Mouse (Mus musculus) heart, embryonic 13.5 days (tissue): ENCODE data around the gene Emc10. TPM values are rescaled to one million over a fixed set of nuclear protein-coding genes. Genes with fewer than 3 reads are reported as not detected.

Source experiments
- ATAC-seq: fragments of 200-750 bp; cut with Nextera tagmentation; 2 replicates; pipeline ENCODE4 v1.8.0; 2017; ENCODE audit warnings: moderate TSS enrichment; ENCODE audit not compliant: insufficient number of reproducible peaks, low FRiP score, low TSS enrichment; ENCODE audit errors: extremely low read depth
- H3K27ac ChIP-seq: fragments of 300-500 bp; sonication (generic); replicated peaks from 2 replicates; pipeline ENCODE4 v1.5.1; 2015; ENCODE audit warnings: moderate library complexity, mild to moderate bottlenecking, inconsistent platforms
- H3K27me3 ChIP-seq: fragments of 300-500 bp; sonication (generic); replicated peaks from 2 replicates; pipeline ENCODE4 v1.6.1; 2015; ENCODE audit warnings: mild to moderate bottlenecking, inconsistent platforms
- H3K36me3 ChIP-seq: fragments of 300-500 bp; sonication (generic); 2 replicates; pipeline ENCODE4 v1.6.1; 2015; ENCODE audit warnings: mild to moderate bottlenecking, inconsistent platforms
- H3K4me1 ChIP-seq: fragments of 300-500 bp; sonication (generic); 2 replicates; pipeline ENCODE4 v1.6.1; 2015; ENCODE audit warnings: inconsistent platforms
- H3K4me2 ChIP-seq: fragments of 300-500 bp; sonication (generic); 2 replicates; pipeline ENCODE4 v1.6.1; 2015; ENCODE audit warnings: inconsistent platforms, mild to moderate bottlenecking, moderate library complexity
- H3K4me3 ChIP-seq: fragments of 300-500 bp; sonication (generic); 2 replicates; pipeline ENCODE4 v1.5.1; 2015; ENCODE audit warnings: moderate library complexity, mild to moderate bottlenecking, inconsistent platforms
- H3K9ac ChIP-seq: fragments of 300-500 bp; sonication (generic); 2 replicates; pipeline ENCODE4 v1.6.1; 2015; ENCODE audit warnings: inconsistent platforms, mild to moderate bottlenecking, moderate library complexity
- H3K9me3 ChIP-seq: fragments of 300-500 bp; sonication (generic); 2 replicates; pipeline ENCODE4 v1.6.1; 2016; ENCODE audit warnings: inconsistent platforms
- WGBS: fragments of 180-500 bp; shearing (Covaris S2); methylation state at CpG from one replicate; pipeline ENCODE4 v1.1.7; 2015; ENCODE audit warnings: mixed read lengths; 5-methylcytosine and 5-hydroxymethylcytosine counted together
- polyA plus RNA-seq: library from polyadenylated mRNA; unstranded; fragments of >200 nt; fragmentation: Nextera tagmentation; extraction: Ambion mirVana; gene quantifications from 2 replicates; pipeline ENCODE4 v1.2.1, GENCODE M21; 2015

Emc10 gene
- polyA plus RNA-seq: 88.2 and 93.2 TPM in 2 replicates

DNA sequence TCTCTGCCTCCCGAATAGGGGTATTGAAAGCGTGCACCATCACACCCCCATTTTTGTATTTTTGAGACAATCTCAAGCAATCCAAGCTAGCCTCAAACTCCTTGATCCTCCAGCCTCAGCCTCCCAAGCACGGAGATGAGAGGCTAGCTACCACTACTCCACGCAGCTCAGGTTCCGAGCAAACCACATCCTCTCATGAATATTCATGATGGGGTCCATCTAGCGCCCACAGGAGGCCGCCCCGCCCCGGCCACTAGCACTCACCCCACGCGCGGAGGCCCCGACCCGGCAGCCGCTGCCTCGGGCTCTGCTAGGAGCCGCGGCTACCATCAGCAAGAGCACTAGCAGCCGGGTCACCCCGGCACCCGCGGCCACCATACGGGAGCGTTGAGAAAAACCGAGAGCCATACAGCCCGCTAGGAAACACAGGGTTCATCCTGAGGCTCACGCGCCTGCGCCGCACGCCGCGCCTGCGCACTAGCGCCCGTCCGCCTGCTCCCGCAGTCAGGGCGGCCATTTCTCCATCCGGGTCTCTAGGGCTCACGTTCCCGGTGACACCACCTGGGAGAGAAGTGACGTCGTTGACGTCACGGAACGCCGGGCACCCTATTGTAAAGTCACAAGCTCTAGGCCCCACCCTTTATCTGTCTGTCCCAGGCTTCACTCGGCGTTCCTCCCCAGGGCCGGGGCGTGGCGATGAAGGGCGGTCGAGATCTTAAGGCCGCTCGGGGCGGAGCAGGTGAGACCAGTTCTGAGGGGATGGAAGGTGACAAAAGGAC, at the start of gene Emc10, which contains the start of gene Fam71e1:
TSS of gene Emc10 (minus strand) at position 538 of the 779 bp plus-strand sequence.
TSS of gene Fam71e1 (plus strand) at position 590 of the 779 bp plus-strand sequence.
- Histone ChIP-seq H3K4me2 (peak within 1 kb of the TSS; percentile 89), H3K27ac (peak within 1 kb of the TSS; percentile 92), H3K27me3 (peaks cover 33% of the 10 kb centered on the region), H3K4me1 (peaks cover 22% of the 10 kb centered on the region), H3K4me3 (peak within 1 kb of the TSS; percentile 69), H3K9me3 (no peaks in the 10 kb centered on the region), H3K9ac (peak within 1 kb of the TSS; percentile 92), H3K36me3 (peaks cover 32% of the 10 kb centered on the region)
- WGBS: under 1% methylated on average over 58 of the region's 58 CpGs
- peak; percentile 94 for ATAC-seq

DNA sequence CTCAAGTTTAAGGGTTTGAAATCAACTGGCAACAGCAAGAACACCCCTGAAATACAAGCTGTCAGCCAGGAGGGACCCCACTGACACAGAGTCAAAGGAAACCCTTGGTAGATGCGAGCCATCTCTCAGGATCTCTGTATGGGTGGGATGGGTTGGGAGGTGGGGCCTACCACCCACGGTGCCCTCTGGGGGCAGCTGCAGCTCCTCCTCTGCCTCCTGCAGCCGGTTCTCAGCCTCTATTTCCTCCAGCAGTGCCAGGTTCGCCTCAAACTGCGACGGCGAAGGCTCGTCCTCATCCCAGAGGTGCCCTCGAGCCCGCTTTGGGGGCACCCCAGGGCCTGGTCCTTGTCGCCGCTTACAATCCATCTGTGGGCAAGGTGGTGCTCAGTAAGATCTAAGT, 46.7 kb upstream of the Emc10 start:
- H3K4me1 ChIP-seq: peaks cover 13% of the 10 kb centered on the region
- H3K4me3 ChIP-seq: no peak overlapping the region
- 78% methylated on average over 12 of the region's 12 CpGs for WGBS
- ATAC-seq: no peak
- no peak overlapping the region for H3K4me2 ChIP-seq
- no peak overlapping the region for H3K27ac ChIP-seq
- peaks cover 71% of the 10 kb centered on the region for H3K36me3 ChIP-seq
- no peaks in the 10 kb centered on the region for H3K9me3 ChIP-seq
- 0 out of 2 replicates have a peak overlapping the region, but pooled peaks have one; percentile 5 for H3K9ac ChIP-seq
- H3K27me3 ChIP-seq: no peaks in the 10 kb centered on the region

DNA sequence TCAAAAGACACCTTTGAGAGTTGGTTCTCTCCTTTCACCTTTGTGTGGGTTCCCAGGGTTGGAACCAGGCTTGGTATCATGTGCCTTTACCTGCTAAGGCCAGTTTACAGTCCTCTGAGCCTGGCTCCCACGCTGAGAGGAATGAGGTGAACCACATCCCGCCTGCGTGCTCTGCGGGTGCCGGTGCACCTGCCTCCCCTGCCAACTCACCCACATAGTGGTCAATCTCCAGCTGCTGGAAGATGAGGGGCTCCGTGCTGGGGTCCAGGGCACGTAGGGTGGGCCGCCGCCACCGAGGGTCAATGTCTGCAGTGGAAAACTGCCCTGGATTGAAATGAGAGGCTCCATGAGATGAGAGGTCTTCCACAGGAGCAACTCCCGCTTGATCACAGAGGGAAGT, 46.2 kb upstream of the Emc10 start:
- 88% methylated on average over 11 of the region's 11 CpGs for WGBS
- no peaks in the 10 kb centered on the region for H3K27me3 ChIP-seq

DNA sequence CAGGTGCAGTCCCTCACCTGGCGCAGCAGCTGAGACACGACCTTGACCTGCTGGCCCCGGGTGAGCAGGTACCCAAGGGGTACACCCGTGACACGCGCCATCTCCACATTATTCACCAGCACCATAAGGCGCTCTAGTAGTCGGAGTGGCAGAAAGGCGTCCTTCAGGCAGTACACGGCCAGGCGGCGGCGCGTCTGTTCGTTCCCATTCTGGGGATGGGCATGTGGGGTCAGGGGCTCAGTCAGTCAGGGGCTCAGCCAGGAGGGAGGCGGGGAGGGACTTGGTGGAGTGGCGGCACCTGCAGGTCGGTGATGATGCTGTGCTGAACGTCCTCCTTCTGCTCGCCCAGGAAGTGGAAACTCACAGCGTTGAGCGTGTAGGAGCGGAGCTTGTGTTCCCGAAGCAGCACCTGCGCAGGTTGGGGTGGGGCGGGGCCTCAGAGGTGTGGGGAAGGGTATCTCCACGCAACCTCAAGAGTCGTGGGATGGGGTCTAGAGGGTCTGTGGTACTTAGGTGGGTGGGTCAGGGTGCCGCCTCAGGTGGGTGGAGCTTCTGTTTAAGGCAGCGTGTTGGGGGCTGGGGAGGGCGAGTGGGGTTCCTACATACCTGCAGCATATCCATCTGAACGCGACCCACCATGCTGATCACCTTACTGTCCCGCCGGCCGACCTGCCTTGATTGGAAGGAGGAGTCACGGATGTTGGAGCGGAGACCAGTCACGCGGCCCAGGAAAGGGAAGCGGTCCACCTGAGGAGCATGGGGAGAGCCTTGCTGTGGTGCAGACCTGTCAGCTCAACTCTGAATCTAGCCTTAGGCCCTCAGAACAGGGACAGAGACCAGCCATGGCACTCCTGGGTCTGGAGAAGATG, 42.7 kb upstream of the Emc10 start:
- H3K4me3 ChIP-seq: no peak overlapping the region
- H3K36me3 ChIP-seq: peaks cover 94% of the 10 kb centered on the region
- no peak overlapping the region for H3K4me2 ChIP-seq

More for the DNA sequence above, 46.2 kb upstream of the Emc10 start:
- Histone ChIP-seq H3K36me3 (peaks cover 76% of the 10 kb centered on the region), H3K27ac (no peak overlapping the region), H3K4me3 (no peak overlapping the region), H3K9ac (no peak overlapping the region), H3K9me3 (no peaks in the 10 kb centered on the region), H3K4me2 (no peak overlapping the region), H3K4me1 (peaks cover 8% of the 10 kb centered on the region)
- ATAC-seq: no peak

DNA sequence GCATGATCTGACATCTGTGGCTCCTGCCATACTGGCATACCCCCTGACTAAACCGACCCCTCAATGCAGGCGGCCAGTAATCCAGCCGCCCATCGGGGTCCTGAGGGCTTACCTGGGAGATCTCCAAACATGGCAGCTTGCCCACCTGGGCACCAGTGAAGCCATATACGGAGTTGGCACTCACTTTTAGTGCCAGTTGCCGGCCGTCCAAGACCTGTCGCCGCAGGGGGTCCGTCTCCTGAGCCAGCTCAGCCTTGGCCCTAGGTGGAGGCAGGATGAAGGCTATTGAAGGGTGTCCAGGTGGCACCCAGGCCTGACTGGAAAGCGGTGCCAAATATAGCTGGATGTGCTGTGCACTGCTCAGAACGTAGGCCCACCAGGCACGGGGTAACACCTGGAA, 41.2 kb upstream of the Emc10 start:
- WGBS: 91% methylated on average over 13 of the region's 13 CpGs
- Histone ChIP-seq H3K27me3 (no peaks in the 10 kb centered on the region), H3K9me3 (no peaks in the 10 kb centered on the region), H3K4me1 (peaks cover 12% of the 10 kb centered on the region), H3K36me3 (peaks cover 99% of the 10 kb centered on the region), H3K27ac (no peak overlapping the region), H3K4me2 (no peak overlapping the region), H3K4me3 (no peak overlapping the region), H3K9ac (no peak overlapping the region)
- no peak for ATAC-seq

More for the DNA sequence above, 42.7 kb upstream of the Emc10 start:
- Histone ChIP-seq H3K4me1 (peaks cover 12% of the 10 kb centered on the region), H3K9me3 (no peaks in the 10 kb centered on the region), H3K27ac (no peak overlapping the region), H3K9ac (no peak overlapping the region), H3K27me3 (no peaks in the 10 kb centered on the region)
- no peak for ATAC-seq
- 91% methylated on average over 41 of the region's 41 CpGs for WGBS

DNA sequence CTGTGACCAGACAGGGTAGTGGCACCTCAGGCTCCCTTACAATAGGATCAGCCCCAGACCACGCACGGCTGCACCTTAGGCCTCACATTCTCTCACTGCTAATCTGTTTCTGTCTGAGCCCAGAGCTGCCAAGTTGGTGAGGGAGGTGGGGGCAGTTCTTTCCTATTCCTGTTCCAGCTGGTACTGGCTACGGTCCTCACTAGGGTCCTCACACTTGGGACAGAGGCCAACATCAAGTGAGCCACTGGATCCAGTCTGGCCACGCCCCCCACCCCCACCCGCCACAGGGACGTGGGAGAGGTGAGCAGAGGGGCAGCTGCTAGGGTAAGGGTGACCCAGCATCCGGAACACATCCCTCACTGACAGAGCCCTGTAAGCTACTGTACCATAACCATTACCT, 40.7 kb upstream of the Emc10 start:
- no peak overlapping the region for H3K27ac ChIP-seq
- peak overlapping the region; percentile 56; the same call in 1 of the 2 replicates for H3K9ac ChIP-seq
- no peaks in the 10 kb centered on the region for H3K9me3 ChIP-seq
- H3K4me3 ChIP-seq: no peak overlapping the region
- peaks cover 99% of the 10 kb centered on the region for H3K36me3 ChIP-seq
- no peaks in the 10 kb centered on the region for H3K27me3 ChIP-seq
- WGBS: 75% methylated on average over 7 of the region's 7 CpGs
- H3K4me2 ChIP-seq: no peak overlapping the region
- H3K4me1 ChIP-seq: peaks cover 12% of the 10 kb centered on the region
- ATAC-seq: no peak

DNA sequence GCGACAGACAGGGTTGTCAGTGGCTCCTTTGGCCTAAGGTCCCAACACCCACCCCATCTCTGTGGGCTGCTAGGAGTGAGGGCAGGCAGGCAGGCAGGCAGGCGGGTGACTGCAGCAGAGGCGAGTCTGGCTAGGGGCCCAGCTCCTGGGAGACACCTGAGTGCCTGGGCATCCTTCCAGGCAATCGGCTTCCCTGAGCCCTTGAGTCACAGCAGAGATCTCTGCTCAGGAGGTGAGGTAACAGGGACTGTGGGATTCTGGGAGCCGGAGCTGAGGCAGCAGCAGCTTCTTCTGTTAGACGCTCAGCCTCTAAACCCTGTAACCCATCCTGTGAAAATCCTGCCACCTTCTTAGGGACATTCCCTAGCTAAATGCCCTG, 40.2 kb upstream of the Emc10 start:
- Histone ChIP-seq H3K4me2 (no peak overlapping the region), H3K9me3 (no peaks in the 10 kb centered on the region), H3K4me3 (no peak overlapping the region), H3K27me3 (no peaks in the 10 kb centered on the region), H3K4me1 (peaks cover 12% of the 10 kb centered on the region), H3K36me3 (peaks cover 96% of the 10 kb centered on the region), H3K27ac (no peak overlapping the region), H3K9ac (peak overlapping the region; percentile 56; the same call in 1 of the 2 replicates)
- no peak for ATAC-seq
- WGBS: 70% methylated on average over 6 of the region's 6 CpGs

DNA sequence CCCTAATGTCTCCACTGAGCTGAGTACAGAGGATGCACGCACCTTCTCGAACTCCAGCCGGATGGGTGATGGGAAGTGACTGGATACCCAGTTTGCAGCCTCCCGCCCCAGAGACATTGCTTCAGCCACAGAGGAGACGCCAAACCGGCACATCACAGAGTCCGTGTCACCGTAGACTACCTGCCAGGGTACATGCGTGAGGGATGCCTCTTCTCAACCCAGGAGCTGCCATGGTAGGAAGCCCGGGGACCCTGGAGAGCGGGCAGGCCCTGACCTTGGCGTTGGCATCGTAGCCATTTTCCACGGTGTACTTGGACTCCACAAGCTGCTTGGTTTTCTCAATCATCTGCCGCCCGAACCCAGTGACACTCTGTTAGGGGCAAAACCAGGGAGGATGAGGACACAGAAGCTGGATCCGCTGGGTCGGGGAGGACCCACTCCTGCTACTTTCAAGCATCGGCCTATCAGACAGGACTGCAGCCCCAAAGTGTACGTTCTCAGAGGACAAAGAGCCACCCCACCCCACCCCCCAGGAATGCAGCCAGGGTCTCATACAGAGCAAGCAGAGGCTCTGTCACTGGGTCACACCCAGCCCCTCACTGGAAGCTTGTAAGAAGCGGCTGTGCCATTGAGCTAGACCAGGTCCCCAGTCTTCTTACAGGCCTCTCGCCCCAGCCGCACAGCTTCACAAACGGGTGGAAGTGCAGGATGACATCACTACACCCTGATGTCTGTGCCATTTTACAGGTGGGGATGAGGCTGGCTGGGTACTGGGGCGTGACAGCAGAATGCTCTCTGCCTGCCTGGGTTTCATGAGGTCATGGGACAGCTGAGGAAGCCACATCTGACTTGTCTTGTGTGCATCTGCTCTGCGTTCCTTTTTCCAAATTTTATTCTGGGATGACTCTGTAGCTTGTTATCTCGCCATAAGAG, 39.6 kb upstream of the Emc10 start:
- Histone ChIP-seq H3K4me1 (peaks cover 12% of the 10 kb centered on the region), H3K27ac (no peak overlapping the region), H3K36me3 (peaks cover 89% of the 10 kb centered on the region), H3K9ac (0 out of 2 replicates have a peak overlapping the region, but pooled peaks have one; percentile 56), H3K27me3 (no peaks in the 10 kb centered on the region), H3K4me3 (no peak overlapping the region), H3K4me2 (no peak overlapping the region), H3K9me3 (no peaks in the 10 kb centered on the region)
- ATAC-seq: no peak
- WGBS: 88% methylated on average over 27 of the region's 27 CpGs

DNA sequence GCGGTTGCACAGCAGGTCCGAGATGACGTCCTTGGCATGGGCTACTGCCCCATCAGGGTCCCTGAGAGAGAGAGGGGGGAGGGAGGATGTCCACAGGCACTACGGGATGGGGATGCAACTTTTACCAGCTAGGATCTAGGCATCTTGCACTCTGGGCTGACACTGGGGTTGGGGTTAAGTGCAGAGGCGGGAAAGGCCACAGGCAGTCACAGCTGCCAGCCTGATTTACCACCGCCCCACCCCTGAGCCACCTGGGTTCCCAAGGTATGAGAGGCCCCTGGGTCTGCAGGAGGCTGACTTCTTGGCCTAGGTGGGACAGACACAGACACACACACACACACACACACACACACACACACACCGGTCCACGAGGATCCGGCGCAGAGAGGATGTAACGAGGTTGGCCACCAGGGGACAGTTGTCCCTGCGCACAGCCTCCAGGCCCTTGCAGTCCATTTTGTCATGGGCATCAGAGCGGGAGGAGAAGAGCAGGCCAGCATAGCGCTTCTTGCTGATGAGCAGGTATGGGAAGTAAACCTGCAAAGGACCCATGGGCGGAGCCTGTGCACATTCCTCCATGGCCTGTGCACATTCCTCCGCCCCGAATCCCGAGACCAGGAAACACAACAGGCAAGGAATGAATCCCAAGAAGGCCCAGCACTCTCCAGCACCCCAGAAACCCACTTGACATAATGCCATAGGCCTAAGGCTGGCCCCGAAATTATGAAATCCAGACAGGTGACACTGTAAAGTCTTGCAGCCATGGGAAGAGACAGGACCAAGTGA, 38.5 kb upstream of the Emc10 start:
- 0 out of 2 replicates have a peak, but pooled peaks cover 6% of the 10 kb centered on the region for H3K27me3 ChIP-seq
- H3K9me3 ChIP-seq: no peaks in the 10 kb centered on the region
- no peak overlapping the region for H3K4me2 ChIP-seq
- 86% methylated on average over 19 of the region's 19 CpGs for WGBS
- ATAC-seq: no peak
- no peak overlapping the region for H3K9ac ChIP-seq
- H3K4me1 ChIP-seq: peaks cover 12% of the 10 kb centered on the region
- H3K27ac ChIP-seq: no peak overlapping the region
- peaks cover 78% of the 10 kb centered on the region for H3K36me3 ChIP-seq
- H3K4me3 ChIP-seq: no peak overlapping the region

DNA sequence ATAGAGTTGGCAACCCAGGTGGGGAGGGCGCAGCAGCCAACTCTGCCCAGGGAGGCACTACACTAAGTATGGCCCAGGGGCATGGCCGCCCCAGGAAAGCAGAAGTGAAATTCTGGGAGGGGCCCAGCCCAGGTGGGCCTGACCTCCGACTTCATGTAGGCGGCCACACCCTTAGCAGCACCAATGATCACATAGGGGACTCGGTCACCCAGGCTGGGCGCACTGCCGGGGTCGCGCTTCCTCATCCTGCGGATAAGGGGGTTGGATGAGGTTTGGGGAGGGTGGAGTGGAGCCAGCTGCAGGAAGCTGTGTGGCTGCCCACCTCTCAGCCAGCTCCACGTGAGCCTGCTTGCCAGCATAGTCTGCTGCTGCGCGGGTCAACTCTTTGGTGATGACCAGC, 37.9 kb upstream of the Emc10 start:
- H3K4me1 ChIP-seq: peaks cover 12% of the 10 kb centered on the region
- 88% methylated on average over 13 of the region's 13 CpGs for WGBS
- no peak overlapping the region for H3K4me3 ChIP-seq
- H3K27ac ChIP-seq: no peak overlapping the region
- H3K36me3 ChIP-seq: peaks cover 72% of the 10 kb centered on the region
- ATAC-seq: no peak
- no peak overlapping the region for H3K4me2 ChIP-seq
- no peak overlapping the region for H3K9ac ChIP-seq
- H3K27me3 ChIP-seq: peaks cover 12% of the 10 kb centered on the region
- no peaks in the 10 kb centered on the region for H3K9me3 ChIP-seq
